Mouse (Mus musculus) kidney, embryonic 15.5 days (tissue): ENCODE results near the gene Gfra4. TPM values are rescaled to one million over a fixed set of nuclear protein-coding genes. Genes with fewer than 3 reads are reported as not detected.

Experiments
- ATAC-seq: fragments of 200-750 bp; cut with Nextera tagmentation; replicated peaks from 2 replicates; pipeline ENCODE4 v1.8.0; 2017; ENCODE audit warnings: moderate TSS enrichment; ENCODE audit not compliant: low FRiP score
- H3K27ac ChIP-seq: fragments of 300-500 bp; sonication (generic); 2 replicates; pipeline ENCODE4 v1.5.1; 2015; ENCODE audit warnings: mild to moderate bottlenecking, inconsistent platforms
- H3K27me3 ChIP-seq: fragments of 300-500 bp; sonication (generic); 2 replicates; pipeline ENCODE4 v1.6.1; 2015; ENCODE audit warnings: inconsistent platforms
- H3K36me3 ChIP-seq: fragments of 300-500 bp; sonication (generic); 2 replicates; pipeline ENCODE4 v1.6.1; 2015; ENCODE audit warnings: inconsistent platforms
- H3K4me1 ChIP-seq: fragments of 300-500 bp; sonication (generic); 2 replicates; pipeline ENCODE4 v1.6.1; 2015; ENCODE audit warnings: inconsistent platforms
- H3K4me2 ChIP-seq: fragments of 300-500 bp; sonication (generic); 2 replicates; pipeline ENCODE4 v1.6.1; 2015; ENCODE audit warnings: moderate library complexity, mild to moderate bottlenecking, inconsistent platforms
- H3K4me3 ChIP-seq: fragments of 300-500 bp; sonication (generic); replicated peaks from 2 replicates; pipeline ENCODE4 v1.5.1; 2015; ENCODE audit warnings: mild to moderate bottlenecking, inconsistent platforms
- H3K9ac ChIP-seq: fragments of 300-500 bp; sonication (generic); 2 replicates; pipeline ENCODE4 v1.6.1; 2015; ENCODE audit warnings: mild to moderate bottlenecking, inconsistent platforms
- H3K9me3 ChIP-seq: fragments of 300-500 bp; sonication (generic); replicated peaks from 2 replicates; pipeline ENCODE4 v1.6.1; 2016; ENCODE audit warnings: inconsistent platforms
- WGBS: fragments of 180-500 bp; shearing (Covaris S2); methylation state at CpG from one replicate; pipeline ENCODE4 v1.1.7; 2015; ENCODE audit warnings: mixed read lengths; 5-methylcytosine and 5-hydroxymethylcytosine counted together
- microRNA-seq: library from miRNA; unstranded; fragments of <30 nt; microRNA quantifications from one replicate; pipeline ENCODE4, GENCODE M21; 2016
- polyA plus RNA-seq: library from polyadenylated mRNA; unstranded; fragments of >200 nt; fragmentation: Nextera tagmentation; extraction: Ambion mirVana; gene quantifications from 2 replicates; pipeline ENCODE4 v1.2.1, GENCODE M21; 2015

Gene Gfra4
- polyA plus RNA-seq, 1 experiment from 2014 or later: 17.0 TPM

- Histone ChIP-seq H3K9me3 (no peaks in the 10 kb centered on the region), H3K36me3 (peaks cover 36% of the 10 kb centered on the region), H3K4me2 (no peak overlapping the region), H3K9ac (no peak overlapping the region), H3K4me3 (no peak overlapping the region), H3K4me1 (peaks cover 3% of the 10 kb centered on the region; the same call in 1 of the 2 replicates), H3K27ac (no peak overlapping the region), H3K27me3 (no peaks in the 10 kb centered on the region)
- ATAC-seq: 0 out of 2 replicates have a peak, but pooled peaks have one; percentile 29
- 68% methylated on average over 9 of the region's 9 CpGs for WGBS
Measured at GRCm38 (mm10) chr2:131029065-131029935, 13.6 kb downstream of the Gfra4 start.

DNA sequence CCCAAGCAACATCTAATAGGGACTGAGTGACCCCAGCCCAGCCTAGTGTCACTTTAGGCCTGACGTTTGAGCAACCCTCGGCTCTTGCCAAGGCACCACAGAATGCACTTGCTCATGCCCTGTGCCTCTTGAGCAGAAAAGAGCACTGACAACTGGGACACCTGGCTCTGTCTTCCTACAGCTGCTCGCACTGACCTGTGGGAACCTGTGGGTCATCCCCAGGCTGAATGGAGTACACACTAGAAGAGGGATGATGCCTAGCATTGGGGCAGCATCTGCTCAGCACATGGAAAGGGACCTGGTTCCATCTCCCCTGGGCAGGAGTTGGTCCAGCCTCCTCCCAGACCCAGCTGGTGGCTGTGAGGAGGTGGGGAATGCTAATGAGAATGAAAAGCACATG lies 15.9 kb downstream of the Gfra4 start:
- no peaks in the 10 kb centered on the region for H3K9me3 ChIP-seq
- H3K4me3 ChIP-seq: no peak overlapping the region
- no peaks in the 10 kb centered on the region for H3K27me3 ChIP-seq
- H3K9ac ChIP-seq: no peak overlapping the region
- no peak for ATAC-seq
- H3K36me3 ChIP-seq: peaks cover 48% of the 10 kb centered on the region
- H3K4me1 ChIP-seq: peaks cover 3% of the 10 kb centered on the region; the same call in 1 of the 2 replicates
- H3K27ac ChIP-seq: no peak overlapping the region
- no peak overlapping the region for H3K4me2 ChIP-seq
- WGBS: 84% methylated on average over 3 of the region's 3 CpGs

- no peak overlapping the region for H3K9ac ChIP-seq
- ATAC-seq: no peak
- H3K4me1 ChIP-seq: peaks cover 3% of the 10 kb centered on the region; the same call in 1 of the 2 replicates
- no peaks in the 10 kb centered on the region for H3K27me3 ChIP-seq
- H3K9me3 ChIP-seq: no peaks in the 10 kb centered on the region
- WGBS: 92% methylated on average over 2 of the region's 2 CpGs
- H3K4me2 ChIP-seq: no peak overlapping the region
- H3K27ac ChIP-seq: no peak overlapping the region
- peaks cover 57% of the 10 kb centered on the region for H3K36me3 ChIP-seq
- no peak overlapping the region for H3K4me3 ChIP-seq
Measured at GRCm38 (mm10) chr2:131025230-131025629, 17.7 kb downstream of the Gfra4 start.

DNA sequence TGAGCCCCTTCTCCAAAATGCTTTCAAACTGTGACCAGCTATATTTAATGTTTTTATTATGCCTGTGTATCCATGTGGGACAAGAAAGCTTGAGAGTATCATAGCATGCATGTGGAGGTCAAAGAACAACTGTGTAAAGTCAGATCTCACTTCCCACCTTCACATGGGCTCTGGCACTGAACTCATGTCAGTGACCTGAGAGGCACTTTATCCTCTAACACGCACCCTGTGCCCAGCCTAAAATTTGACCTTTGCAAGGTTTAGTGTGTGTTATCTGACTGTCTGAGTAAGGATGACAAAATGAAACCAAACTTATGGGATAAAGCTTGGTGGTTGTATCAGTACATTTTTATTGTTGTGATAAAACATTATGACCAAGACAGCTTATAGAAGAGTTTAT lies 32.3 kb downstream of the Gfra4 start:
- H3K36me3 ChIP-seq: peaks cover 59% of the 10 kb centered on the region
- no peaks in the 10 kb centered on the region for H3K4me1 ChIP-seq
- H3K27me3 ChIP-seq: no peaks in the 10 kb centered on the region
- WGBS: 78% methylated on average over 1 of the region's 1 CpGs
- ATAC-seq: no peak
- no peak overlapping the region for H3K27ac ChIP-seq
- H3K9me3 ChIP-seq: no peaks in the 10 kb centered on the region
- no peak overlapping the region for H3K9ac ChIP-seq
- H3K4me3 ChIP-seq: no peak overlapping the region
- no peak overlapping the region for H3K4me2 ChIP-seq

- H3K9me3 ChIP-seq: no peaks in the 10 kb centered on the region
- no peaks in the 10 kb centered on the region for H3K27me3 ChIP-seq
- H3K9ac ChIP-seq: no peak overlapping the region
- no peaks in the 10 kb centered on the region for H3K4me1 ChIP-seq
- ATAC-seq: no peak
- 84% methylated on average over 2 of the region's 2 CpGs for WGBS
- H3K4me3 ChIP-seq: no peak overlapping the region
- H3K36me3 ChIP-seq: peaks cover 61% of the 10 kb centered on the region
- H3K27ac ChIP-seq: no peak overlapping the region
- H3K4me2 ChIP-seq: no peak overlapping the region
Measured at GRCm38 (mm10) chr2:131009123-131009522, 33.8 kb downstream of the Gfra4 start.

DNA sequence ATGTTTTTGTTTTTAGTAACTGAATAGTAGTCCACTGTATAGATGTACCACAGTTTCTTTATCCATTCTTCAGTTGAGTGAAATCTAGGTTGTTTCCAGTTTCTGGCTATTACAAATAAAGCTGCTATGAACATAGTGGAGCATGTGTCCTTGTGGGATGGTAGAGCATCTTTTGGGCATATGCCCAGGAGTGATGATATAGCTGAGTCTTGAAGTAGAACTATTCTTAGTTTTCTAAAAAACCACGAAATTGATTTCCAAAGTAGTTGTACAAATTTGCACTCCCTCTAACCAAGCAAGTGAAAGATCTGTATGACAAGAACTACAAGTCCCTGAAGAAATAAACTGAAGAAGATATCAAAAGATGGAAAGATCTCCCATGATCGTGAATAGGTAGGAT lies 50.1 kb downstream of the Gfra4 start:
- no peaks in the 10 kb centered on the region for H3K9me3 ChIP-seq
- no peaks in the 10 kb centered on the region for H3K4me1 ChIP-seq
- 91% methylated on average over 2 of the region's 2 CpGs for WGBS
- H3K4me3 ChIP-seq: no peak overlapping the region
- no peak overlapping the region for H3K9ac ChIP-seq
- no peak overlapping the region for H3K4me2 ChIP-seq
- no peaks in the 10 kb centered on the region for H3K27me3 ChIP-seq
- H3K36me3 ChIP-seq: peaks cover 36% of the 10 kb centered on the region
- H3K27ac ChIP-seq: no peak overlapping the region
- no peak for ATAC-seq

Small RNA genes lying within 50 kb of the gene (microRNA-seq; reads per million reads assigned to microRNA genes)
- not detected for gene Mir6973b

Other genes with a start within 250 kb of the Gfra4 start
- gene 4930402H24Rik, start 136.7 kb downstream of the Gfra4 start, polyA plus RNA-seq: 35.1 and 40.6 TPM in 2 replicates
- gene Atrn, start 136.6 kb downstream of the Gfra4 start, polyA plus RNA-seq: 6.2 and 8.2 TPM in 2 replicates
- 3.6 and 4.9 TPM in 2 replicates for gene Adam33, start 20.7 kb upstream of the Gfra4 start, polyA plus RNA-seq
- 0.35 and 0.49 TPM in 2 replicates for gene Siglec1, start 43.7 kb upstream of the Gfra4 start, polyA plus RNA-seq
- 20.3 and 21.3 TPM in 2 replicates for gene Hspa12b, start 84.2 kb upstream of the Gfra4 start, polyA plus RNA-seq
- gene Gm11037, start 90.4 kb upstream of the Gfra4 start, polyA plus RNA-seq: not detected in 2 replicates
- gene 1700037H04Rik, start 117.0 kb upstream of the Gfra4 start, polyA plus RNA-seq: 82.9 and 91.1 TPM in 2 replicates
- gene Cenpb, start 137.0 kb upstream of the Gfra4 start, polyA plus RNA-seq: 10.6 and 10.8 TPM in 2 replicates
- gene Cdc25b, start 143.9 kb upstream of the Gfra4 start, polyA plus RNA-seq: 62.1 and 71.5 TPM in 2 replicates
- gene Spef1, start 144.2 kb upstream of the Gfra4 start, polyA plus RNA-seq: 3.2 and 3.6 TPM in 2 replicates
- gene Ap5s1, start 164.0 kb upstream of the Gfra4 start, polyA plus RNA-seq: 25.6 TPM in 2 replicates
- 27.8 and 30.2 TPM in 2 replicates for gene Mavs, start 191.0 kb upstream of the Gfra4 start, polyA plus RNA-seq
- gene Pank2, start 219.4 kb upstream of the Gfra4 start, polyA plus RNA-seq: 38.3 and 39.0 TPM in 2 replicates